Mouse (Mus musculus) neural tube, embryonic 15.5 days (tissue): Measurements from ENCODE around the gene Gng3. TPM values are rescaled to one million over a fixed set of nuclear protein-coding genes. Genes with fewer than 3 reads are reported as not detected.

Experiments used
- ATAC-seq: fragments of 200-750 bp; cut with Nextera tagmentation; 2 replicates; pipeline ENCODE4 v1.8.0; 2017; ENCODE audit warnings: mild to moderate bottlenecking, moderate TSS enrichment, moderate library complexity; ENCODE audit not compliant: low FRiP score
- H3K27ac ChIP-seq: fragments of 300-500 bp; sonication (generic); replicated peaks from 2 replicates; pipeline ENCODE4 v1.5.1; 2015; ENCODE audit warnings: mild to moderate bottlenecking, inconsistent platforms
- H3K27me3 ChIP-seq: fragments of 300-500 bp; sonication (generic); replicated peaks from 2 replicates; pipeline ENCODE4 v1.6.1; 2015; ENCODE audit warnings: inconsistent platforms
- H3K36me3 ChIP-seq: fragments of 300-500 bp; sonication (generic); 2 replicates; pipeline ENCODE4 v1.6.1; 2015; ENCODE audit warnings: inconsistent platforms
- H3K4me1 ChIP-seq: fragments of 300-500 bp; sonication (generic); 2 replicates; pipeline ENCODE4 v1.6.1; 2015; ENCODE audit warnings: inconsistent platforms
- H3K4me2 ChIP-seq: fragments of 300-500 bp; sonication (generic); 2 replicates; pipeline ENCODE4 v1.6.1; 2015; ENCODE audit warnings: inconsistent platforms, mild to moderate bottlenecking, moderate library complexity
- H3K4me3 ChIP-seq: fragments of 300-500 bp; sonication (generic); replicated peaks from 2 replicates; pipeline ENCODE4 v1.5.1; 2015; ENCODE audit warnings: mild to moderate bottlenecking, inconsistent platforms
- H3K9ac ChIP-seq: fragments of 300-500 bp; sonication (generic); replicated peaks from 2 replicates; pipeline ENCODE4 v1.6.1; 2015; ENCODE audit warnings: mild to moderate bottlenecking, inconsistent platforms
- H3K9me3 ChIP-seq: fragments of 300-500 bp; sonication (generic); replicated peaks from 2 replicates; pipeline ENCODE4 v1.6.1; 2016; ENCODE audit warnings: inconsistent platforms
- WGBS: fragments of 180-500 bp; shearing (Covaris S2); methylation state at CpG from one replicate; pipeline ENCODE4 v1.1.7; 2015; ENCODE audit warnings: mixed read lengths; 5-methylcytosine and 5-hydroxymethylcytosine counted together
- microRNA-seq: library from miRNA; unstranded; fragments of <30 nt; microRNA quantifications from one replicate; pipeline ENCODE4, GENCODE M21; 2017
- polyA plus RNA-seq: library from polyadenylated mRNA; unstranded; fragments of >200 nt; fragmentation: Nextera tagmentation; extraction: Ambion mirVana; gene quantifications from 2 replicates; pipeline ENCODE4 v1.2.1, GENCODE M21; 2015

Gene Gng3
- polyA plus RNA-seq, 1 experiment from 2014 or later: 512 TPM

DNA sequence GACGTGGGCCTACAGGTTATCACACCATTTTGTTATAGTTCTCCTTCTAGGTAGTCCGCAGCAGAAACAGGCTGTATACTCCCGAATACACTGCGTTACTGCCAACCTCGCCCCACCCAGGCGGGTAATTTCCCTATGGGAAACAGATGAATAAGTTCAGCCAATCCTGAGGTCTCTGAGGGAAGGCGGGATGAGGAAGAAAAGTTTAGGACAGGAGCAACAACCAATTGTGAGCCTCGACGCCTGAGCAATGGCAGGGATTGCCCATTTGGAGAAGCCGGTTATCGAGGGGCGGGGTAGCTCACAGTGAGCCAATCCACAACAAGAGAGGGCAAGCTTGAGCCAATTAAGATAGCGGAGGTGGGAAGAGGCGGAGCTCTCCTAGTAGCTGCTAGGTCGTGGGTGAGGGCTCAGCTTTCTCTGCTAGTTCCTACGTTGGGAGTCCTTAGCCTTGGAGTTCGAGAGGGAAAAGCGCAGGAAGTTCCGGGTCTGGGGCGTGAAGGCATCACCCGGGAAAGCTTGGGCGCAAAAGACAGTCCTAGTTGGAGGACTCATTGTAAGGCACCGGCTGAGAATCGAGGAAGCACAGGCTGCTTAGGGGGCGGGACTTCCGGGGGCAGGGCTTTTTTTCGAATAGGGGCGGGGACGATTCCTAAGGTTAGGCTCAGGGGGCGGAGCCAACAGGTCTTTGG is 36.7 kb downstream of the Gng3 start, which contains the start of gene Zbtb3:
Gene Zbtb3, plus strand, starts transcription at position 426 of the 692 bp plus-strand sequence.
- peak; percentile 97 for ATAC-seq
- H3K9ac ChIP-seq: peak within 1 kb of the TSS; percentile 50
- peak within 1 kb of the TSS; percentile 79 for H3K4me2 ChIP-seq
- peaks cover 23% of the 10 kb centered on the region for H3K36me3 ChIP-seq
- H3K4me1 ChIP-seq: peaks cover 42% of the 10 kb centered on the region
- peak within 1 kb of the TSS; percentile 63 for H3K4me3 ChIP-seq
- no peaks in the 10 kb centered on the region for H3K27me3 ChIP-seq
- H3K27ac ChIP-seq: peak within 1 kb of the TSS; percentile 92
- WGBS: under 1% methylated on average over 30 of the region's 30 CpGs
- no peaks in the 10 kb centered on the region for H3K9me3 ChIP-seq

DNA sequence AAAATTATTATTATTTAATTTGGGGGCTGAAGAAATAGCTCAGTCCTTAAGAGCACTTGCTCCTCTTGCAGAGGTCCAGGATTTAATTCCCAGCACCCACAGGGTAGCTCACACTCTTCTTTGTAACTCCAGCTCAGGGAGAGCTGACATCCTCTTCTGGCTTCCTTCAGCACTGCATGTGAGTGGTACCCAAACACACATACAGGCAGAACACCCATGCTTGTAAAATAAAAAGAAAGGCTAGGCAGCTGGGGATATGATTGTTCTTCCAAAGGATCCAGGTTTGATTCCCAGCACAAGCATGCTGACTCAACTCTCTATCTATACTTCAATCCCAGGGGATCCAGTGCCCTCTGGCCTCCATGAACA is 40.1 kb downstream of the Gng3 start:
- Histone ChIP-seq H3K4me2 (peak overlapping the region; percentile 84), H3K9ac (no peak overlapping the region), H3K9me3 (no peaks in the 10 kb centered on the region), H3K4me3 (no peak overlapping the region; the same call in 1 of the 2 replicates), H3K27ac (peak overlapping the region; percentile 62), H3K36me3 (peaks cover 15% of the 10 kb centered on the region), H3K4me1 (peaks cover 35% of the 10 kb centered on the region), H3K27me3 (no peaks in the 10 kb centered on the region)
- no peak for ATAC-seq

DNA sequence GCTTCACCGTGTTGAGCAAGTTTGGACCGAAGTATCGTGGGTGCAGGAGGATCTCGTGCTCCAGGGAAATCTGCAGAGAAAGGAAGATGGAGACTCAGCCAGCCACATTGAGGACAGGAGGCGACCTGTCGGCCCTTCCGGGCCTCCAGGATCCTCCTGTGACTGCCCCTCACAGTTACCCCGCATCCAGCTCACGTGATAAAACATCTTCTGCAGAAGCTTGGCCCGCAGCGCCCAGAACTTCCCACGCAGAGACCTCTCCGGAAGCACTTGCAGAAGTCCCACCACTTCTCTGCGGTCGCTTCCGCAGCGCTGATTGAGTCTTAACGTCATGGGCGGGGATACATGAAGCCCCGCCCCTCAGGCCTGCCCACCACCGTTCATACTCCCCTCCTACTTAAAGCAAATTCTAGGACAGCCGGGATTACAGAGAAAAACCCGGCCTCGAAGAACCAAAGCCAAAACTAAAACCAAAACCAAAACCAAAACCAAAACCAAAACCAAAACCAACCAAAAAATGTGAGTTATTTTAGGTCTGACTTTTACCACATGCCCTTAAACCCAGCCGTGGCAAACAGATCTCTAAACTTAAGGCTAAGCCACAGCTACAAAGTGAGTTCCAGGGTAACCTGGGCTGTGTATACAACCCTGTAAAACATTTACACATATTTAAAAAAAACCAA is 40.6 kb downstream of the Gng3 start, which contains the start of gene Polr2g:
Gene Polr2g, minus strand, starts transcription at position 314 of the 683 bp plus-strand sequence.
- Histone ChIP-seq H3K9me3 (no peaks in the 10 kb centered on the region), H3K4me2 (peak within 1 kb of the TSS; percentile 84), H3K4me3 (peak within 1 kb of the TSS; percentile 85), H3K9ac (peak within 1 kb of the TSS; percentile 73), H3K27me3 (no peaks in the 10 kb centered on the region), H3K4me1 (peaks cover 29% of the 10 kb centered on the region), H3K27ac (peak within 1 kb of the TSS; percentile 78), H3K36me3 (peaks cover 20% of the 10 kb centered on the region)
- 2% methylated on average over 25 of the region's 25 CpGs for WGBS
- ATAC-seq: peak; percentile 82

DNA sequence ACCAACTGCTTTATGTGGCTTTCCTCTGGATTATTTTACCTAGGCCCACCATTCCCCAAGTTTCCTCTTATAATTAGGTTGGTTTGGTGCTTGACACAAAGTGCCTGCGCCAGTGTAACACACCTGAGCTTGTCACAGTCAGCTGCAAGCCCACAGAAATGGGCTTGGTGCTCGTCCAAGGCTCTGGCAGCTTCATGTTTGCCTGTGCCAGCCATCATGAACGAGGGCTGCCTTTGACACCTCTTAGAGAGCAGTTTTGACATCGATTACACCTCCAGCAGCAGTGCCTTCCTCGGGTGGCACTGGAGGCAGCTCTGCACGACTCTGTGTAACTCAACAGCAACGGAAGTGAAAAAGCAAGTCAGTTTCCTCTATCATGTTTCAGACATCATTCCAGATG is 48.8 kb downstream of the Gng3 start:
- H3K4me2 ChIP-seq: no peak overlapping the region
- H3K9me3 ChIP-seq: no peaks in the 10 kb centered on the region
- H3K4me1 ChIP-seq: peaks cover 12% of the 10 kb centered on the region
- WGBS: 81% methylated on average over 7 of the region's 7 CpGs
- H3K27me3 ChIP-seq: no peaks in the 10 kb centered on the region
- H3K27ac ChIP-seq: no peak overlapping the region
- H3K36me3 ChIP-seq: peaks cover 36% of the 10 kb centered on the region
- no peak for ATAC-seq
- no peak overlapping the region for H3K9ac ChIP-seq
- no peak overlapping the region for H3K4me3 ChIP-seq

DNA sequence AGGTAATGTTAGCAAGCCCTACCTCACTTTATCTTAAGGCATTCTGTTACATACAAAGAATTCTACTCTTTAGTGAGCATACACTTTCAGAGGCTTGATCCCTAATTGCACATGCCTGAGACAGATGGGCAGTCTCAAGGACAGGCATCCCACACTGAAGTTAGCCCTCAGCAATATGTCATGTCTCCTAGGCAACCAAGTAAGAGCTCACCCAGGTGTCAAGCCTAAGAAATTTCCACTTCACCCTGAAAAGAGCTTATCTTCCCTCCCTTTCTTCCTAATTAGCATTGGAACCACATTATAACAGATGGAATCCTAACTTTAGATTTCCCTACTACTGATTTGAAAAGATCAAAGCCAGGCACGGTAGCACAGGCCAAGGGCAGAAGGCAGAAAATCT is 49.8 kb downstream of the Gng3 start:
- Histone ChIP-seq H3K9ac (no peak overlapping the region), H3K4me3 (no peak overlapping the region), H3K27me3 (no peaks in the 10 kb centered on the region), H3K36me3 (peaks cover 26% of the 10 kb centered on the region), H3K9me3 (no peaks in the 10 kb centered on the region), H3K4me2 (no peak overlapping the region), H3K4me1 (peaks cover 18% of the 10 kb centered on the region), H3K27ac (no peak overlapping the region)
- WGBS: 69% methylated on average over 1 of the region's 1 CpGs
- ATAC-seq: no peak

DNA sequence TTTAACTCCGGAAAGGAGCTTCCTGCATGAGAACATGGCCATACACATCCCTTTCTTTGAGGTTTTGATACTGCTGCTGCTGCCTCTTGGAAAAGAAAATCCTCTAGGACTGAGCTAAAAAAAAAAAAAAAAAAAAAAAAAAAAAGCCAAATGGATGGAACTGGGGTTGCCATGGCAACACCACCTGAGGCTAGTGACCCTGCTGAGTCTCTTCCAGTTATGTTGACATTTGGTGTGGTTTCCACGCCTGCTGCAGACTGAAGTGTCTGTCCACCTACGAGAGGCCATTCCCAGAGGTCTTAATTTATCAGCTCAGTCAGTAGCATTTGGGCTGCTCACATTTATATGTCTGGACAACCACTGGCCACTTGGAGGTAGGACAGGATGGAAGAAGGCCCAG is 50.5 kb downstream of the Gng3 start:
- peaks cover 21% of the 10 kb centered on the region for H3K36me3 ChIP-seq
- no peaks in the 10 kb centered on the region for H3K27me3 ChIP-seq
- H3K4me2 ChIP-seq: no peak overlapping the region
- H3K4me1 ChIP-seq: peaks cover 18% of the 10 kb centered on the region
- ATAC-seq: no peak
- no peak overlapping the region for H3K27ac ChIP-seq
- H3K9ac ChIP-seq: no peak overlapping the region
- no peaks in the 10 kb centered on the region for H3K9me3 ChIP-seq
- H3K4me3 ChIP-seq: no peak overlapping the region
- 22% methylated on average over 3 of the region's 3 CpGs for WGBS

Small RNA genes lying within 50 kb of the gene (microRNA-seq; reads per million reads assigned to microRNA genes)
- gene Mir5136: not detected

Other genes with a start within 250 kb of the Gng3 start
- gene Slc22a8, start 247.9 kb downstream of the Gng3 start, polyA plus RNA-seq: 9.1 and 10.7 TPM in 2 replicates
- gene Slc22a6, start 221.2 kb downstream of the Gng3 start, polyA plus RNA-seq: 0.82 and 1.8 TPM in 2 replicates
- 0.35 and 0.70 TPM in 2 replicates for gene Chrm1, start 175.4 kb downstream of the Gng3 start, polyA plus RNA-seq
- gene Slc3a2, start 115.8 kb downstream of the Gng3 start, polyA plus RNA-seq: 158 and 159 TPM in 2 replicates
- gene Wdr74, start 103.4 kb downstream of the Gng3 start, polyA plus RNA-seq: 91.0 and 95.2 TPM in 2 replicates
- gene 1700092M07Rik, start 98.5 kb downstream of the Gng3 start, polyA plus RNA-seq: 1.5 and 2.2 TPM in 2 replicates
- gene Stx5a, start 97.8 kb downstream of the Gng3 start, polyA plus RNA-seq: 124 and 127 TPM in 2 replicates
- 127 and 140 TPM in 2 replicates for gene Nxf1, start 82.1 kb downstream of the Gng3 start, polyA plus RNA-seq
- 218 and 235 TPM in 2 replicates for gene Tmem223, start 68.2 kb downstream of the Gng3 start, polyA plus RNA-seq
- 28.2 and 46.3 TPM in 2 replicates for gene Tmem179b, start 64.7 kb downstream of the Gng3 start, polyA plus RNA-seq
- gene Taf6l, start 52.8 kb downstream of the Gng3 start, polyA plus RNA-seq: 28.5 and 29.4 TPM in 2 replicates
- 143 and 147 TPM in 2 replicates for gene Polr2g, start 40.6 kb downstream of the Gng3 start, polyA plus RNA-seq
- 6.5 TPM in 2 replicates for gene Zbtb3, start 36.6 kb downstream of the Gng3 start, polyA plus RNA-seq
- 54.2 and 57.3 TPM in 2 replicates for gene Ttc9c, start 19.9 kb downstream of the Gng3 start, polyA plus RNA-seq
- gene Hnrnpul2, start 19.2 kb downstream of the Gng3 start, polyA plus RNA-seq: 5.1 and 5.9 TPM in 2 replicates
- not detected in 2 replicates for gene AC129217.1, start 9.4 kb downstream of the Gng3 start, polyA plus RNA-seq
- 107 and 110 TPM in 2 replicates for gene Bscl2, start 1.7 kb downstream of the Gng3 start, polyA plus RNA-seq
- 1.1 and 1.4 TPM in 2 replicates for gene Lrrn4cl, start 11.6 kb upstream of the Gng3 start, polyA plus RNA-seq
- 138 and 156 TPM in 2 replicates for gene Ubxn1, start 32.3 kb upstream of the Gng3 start, polyA plus RNA-seq
- gene Uqcc3, start 41.7 kb upstream of the Gng3 start, polyA plus RNA-seq: 62.6 and 65.7 TPM in 2 replicates
- gene Lbhd1, start 44.5 kb upstream of the Gng3 start, polyA plus RNA-seq: 44.5 and 47.3 TPM in 2 replicates
- not detected in 2 replicates for gene Gm49403, start 44.7 kb upstream of the Gng3 start, polyA plus RNA-seq
- 40.1 and 48.2 TPM in 2 replicates for gene 1810009A15Rik, start 49.7 kb upstream of the Gng3 start, polyA plus RNA-seq
- 0.27 and 0.45 TPM in 2 replicates for gene Gm49416, start 49.7 kb upstream of the Gng3 start, polyA plus RNA-seq
- 31.0 and 35.4 TPM in 2 replicates for gene Ints5, start 53.8 kb upstream of the Gng3 start, polyA plus RNA-seq
- 75.4 and 82.2 TPM in 2 replicates for gene Ganab, start 58.9 kb upstream of the Gng3 start, polyA plus RNA-seq
- gene B3gat3, start 81.2 kb upstream of the Gng3 start, polyA plus RNA-seq: 80.4 and 89.1 TPM in 2 replicates
- gene Rom1, start 90.2 kb upstream of the Gng3 start, polyA plus RNA-seq: 3.0 and 3.2 TPM in 2 replicates
- gene Eml3, start 90.4 kb upstream of the Gng3 start, polyA plus RNA-seq: 13.9 and 17.1 TPM in 2 replicates
- gene Mta2, start 102.7 kb upstream of the Gng3 start, polyA plus RNA-seq: 94.8 and 117 TPM in 2 replicates
- 25.4 and 26.0 TPM in 2 replicates for gene Tut1, start 114.7 kb upstream of the Gng3 start, polyA plus RNA-seq
- gene Eef1g, start 127.8 kb upstream of the Gng3 start, polyA plus RNA-seq: 291 and 348 TPM in 2 replicates
- 4.4 and 8.0 TPM in 2 replicates for gene Ahnak, start 150.1 kb upstream of the Gng3 start, polyA plus RNA-seq
- gene Scgb1a1, start 248.8 kb upstream of the Gng3 start, polyA plus RNA-seq: not detected in 2 replicates